Mouse (Mus musculus): ENCODE data around the gene Nphp3.

DNA sequence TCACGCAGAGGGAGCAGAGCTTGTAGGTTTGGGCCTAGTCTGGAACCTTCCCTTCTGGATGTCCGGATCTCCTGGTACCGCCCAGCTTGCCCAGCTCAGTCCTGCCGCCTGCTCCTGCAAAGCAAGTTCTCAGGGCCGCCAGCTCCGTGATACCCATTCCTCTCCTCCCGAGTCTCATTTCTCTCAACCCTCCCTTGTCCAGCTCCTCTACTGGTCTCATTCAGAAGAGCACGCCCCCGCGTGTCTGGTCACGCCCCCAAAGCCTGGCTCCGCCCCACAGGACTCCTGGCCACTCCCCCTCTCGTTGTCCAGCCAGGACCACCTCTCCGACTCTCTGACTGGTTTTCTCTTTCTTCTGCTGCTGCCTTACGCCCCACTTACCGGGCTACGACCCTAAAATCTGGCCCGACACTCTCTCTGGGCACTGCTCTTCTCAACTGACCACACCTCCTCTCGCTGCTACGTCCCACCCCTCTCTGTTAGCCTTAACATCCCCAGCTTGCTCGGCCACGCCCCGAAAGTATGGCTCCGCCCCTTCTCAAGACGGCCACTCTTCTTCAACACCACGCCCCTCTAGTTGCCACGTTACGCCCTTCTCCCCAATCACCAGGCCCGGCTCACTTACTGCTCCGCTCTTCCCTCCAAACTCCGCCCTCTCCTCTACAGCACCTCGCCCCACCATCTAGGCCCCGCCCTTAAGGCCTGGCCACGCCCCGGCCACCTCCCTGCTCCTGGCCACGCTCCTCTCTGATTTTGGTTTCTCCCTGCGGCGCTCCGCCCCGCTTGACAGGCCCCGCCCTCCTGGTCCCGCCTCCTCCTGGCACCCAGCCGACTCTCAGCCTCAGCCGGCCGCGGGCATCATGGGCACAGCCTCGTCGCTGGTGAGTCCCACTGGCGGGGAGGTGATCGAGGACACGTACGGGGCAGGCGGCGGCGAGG, at the start of gene Nphp3:
- TF ChIP-seq CTCF (IDR thresholded peaks at IDR 0.05) (peak; percentile 36; the same call in 1 of the 2 replicates), EP300 (IDR thresholded peaks at IDR 0.05) (no peak)
